In genomic region chr5:124992891-124993290, GRCm38 (mm10) we compare ENCODE assay signal across 11 mouse cellular contexts. TPM values are rescaled to one million over a fixed set of nuclear protein-coding genes. Genes with fewer than 3 reads are reported as not detected.
DNase-seq lines count a peak whose midpoint lies in the region; ATAC-seq lines count a peak whose summit lies in the region.
"Had no signal": no experiment of that assay in that cellular context is flagged by ENCODE, and none has a peak within 500 bp of the region (broad histone marks: within the 10 kb centered on the region; RNA-seq: fewer than 3 reads in every experiment).

No protein-coding gene starts in this region.

- 50% methylated on average over 11 of the region's 11 CpGs for WGBS in embryonic facial prominence, embryonic 14.5 days
- WGBS in limb, embryonic 12.5 days = 80% methylated on average over 11 of the region's 11 CpGs
- 81% methylated on average over 11 of the region's 11 CpGs for WGBS in forebrain, embryonic 12.5 days
- 80% methylated on average over 11 of the region's 11 CpGs for WGBS in hindbrain, embryonic 13.5 days

- H3K4me2 ChIP-seq in embryonic facial prominence, embryonic 14.5 days (ENCODE audit: low read depth, low read length) = no peak overlapping the region
- H3K4me2 ChIP-seq in limb, embryonic 12.5 days = no peak overlapping the region
- H3K4me2 ChIP-seq in forebrain, embryonic 12.5 days = no peak overlapping the region
- no peak overlapping the region for H3K4me2 ChIP-seq in hindbrain, embryonic 13.5 days

- intact Hi-C loops in heart, postnatal 10 days (cut with DNase I) = no loop called here

- H3K36me3 ChIP-seq in embryonic facial prominence, embryonic 14.5 days (ENCODE audit: control insufficient read depth, insufficient read depth, low read length) = no peaks in the 10 kb centered on the region
- no peaks in the 10 kb centered on the region for H3K36me3 ChIP-seq in limb, embryonic 12.5 days
- no peaks in the 10 kb centered on the region for H3K36me3 ChIP-seq in forebrain, embryonic 12.5 days (replicated peaks)
- H3K36me3 ChIP-seq in hindbrain, embryonic 13.5 days = no peaks in the 10 kb centered on the region

- H3K9ac ChIP-seq in embryonic facial prominence, embryonic 14.5 days (ENCODE audit: low read depth, low read length) = no peak overlapping the region
- H3K9ac ChIP-seq in limb, embryonic 12.5 days (replicated peaks) = no peak overlapping the region
- H3K9ac ChIP-seq in forebrain, embryonic 12.5 days = no peak overlapping the region
- H3K9ac ChIP-seq in hindbrain, embryonic 13.5 days = no peak overlapping the region

- H3K27ac ChIP-seq in embryonic facial prominence, embryonic 14.5 days (replicated peaks; ENCODE audit: low read depth, low read length) = peak overlapping the region; percentile 81
- H3K27ac ChIP-seq in limb, embryonic 12.5 days = peak overlapping the region; percentile 89
- no peak overlapping the region for H3K27ac ChIP-seq in forebrain, embryonic 12.5 days
- no peak overlapping the region for H3K27ac ChIP-seq in hindbrain, embryonic 13.5 days

- no peaks in the 10 kb centered on the region for H3K9me3 ChIP-seq in embryonic facial prominence, embryonic 14.5 days (ENCODE audit: control insufficient read depth, low read length)
- no peaks in the 10 kb centered on the region for H3K9me3 ChIP-seq in limb, embryonic 12.5 days
- no peaks in the 10 kb centered on the region for H3K9me3 ChIP-seq in forebrain, embryonic 12.5 days
- no peaks in the 10 kb centered on the region for H3K9me3 ChIP-seq in hindbrain, embryonic 13.5 days

- no peaks in the 10 kb centered on the region for H3K27me3 ChIP-seq in embryonic facial prominence, embryonic 14.5 days (replicated peaks; ENCODE audit: control insufficient read depth, insufficient read depth, low read length)
- H3K27me3 ChIP-seq in limb, embryonic 12.5 days = no peaks in the 10 kb centered on the region
- no peaks in the 10 kb centered on the region for H3K27me3 ChIP-seq in forebrain, embryonic 12.5 days
- 0 out of 2 replicates have a peak, but pooled peaks cover 3% of the 10 kb centered on the region for H3K27me3 ChIP-seq in hindbrain, embryonic 13.5 days

- H3K4me1 ChIP-seq in embryonic facial prominence, embryonic 14.5 days (ENCODE audit: control insufficient read depth, insufficient read depth, low read length) = no peaks in the 10 kb centered on the region
- peaks cover 24% of the 10 kb centered on the region for H3K4me1 ChIP-seq in limb, embryonic 12.5 days (replicated peaks)
- no peaks in the 10 kb centered on the region for H3K4me1 ChIP-seq in forebrain, embryonic 12.5 days
- no peaks in the 10 kb centered on the region for H3K4me1 ChIP-seq in hindbrain, embryonic 13.5 days (replicated peaks)

- no peak overlapping the region for H3K4me3 ChIP-seq in embryonic facial prominence, embryonic 14.5 days (ENCODE audit: low read depth, low read length)
- no peak overlapping the region for H3K4me3 ChIP-seq in limb, embryonic 12.5 days (replicated peaks)
- no peak overlapping the region for H3K4me3 ChIP-seq in forebrain, embryonic 12.5 days (replicated peaks)
- H3K4me3 ChIP-seq in hindbrain, embryonic 13.5 days = no peak overlapping the region

- ATAC-seq in embryonic facial prominence, embryonic 14.5 days (ENCODE audit: low read depth) = no peak
- no peak for ATAC-seq in limb, embryonic 12.5 days (ENCODE audit: insufficient number of reproducible peaks, insufficient read depth, low FRiP score, low TSS enrichment, low read depth)
- ATAC-seq in forebrain, embryonic 12.5 days (ENCODE audit: low FRiP score) = no peak
- ATAC-seq in hindbrain, embryonic 13.5 days (ENCODE audit: low FRiP score) = no peak
- ATAC-seq: midbrain, embryonic 16.5 days had no signal

- peak; percentile 47 for DNase-seq in gastrocnemius, postnatal 25 days
- DNase-seq in gastrocnemius, postnatal 4 days (ENCODE audit: low spot score in 2 of 2) = no peak
- no peak for DNase-seq in embryonic facial prominence, embryonic 14.5 days (ENCODE audit: low spot score)
- DNase-seq in heart, postnatal 10 days = peak; percentile 47 to 55
- DNase-seq in cerebellum, adult 11 months = no peak
- DNase-seq: cerebellum, adult 9-11 months; retina, postnatal 1 day had no signal

RNA-seq across cellular contexts. Expression of gene Rflna, which starts 10.1 kb away (rescaled TPM):
- under 1 TPM; 0.33 to 0.43 TPM for total RNA-seq in gastrocnemius, postnatal 25 days (2021)
- total RNA-seq in gastrocnemius, postnatal 4 days (2021) = 1 to 10 TPM; 2.0 to 2.3 TPM
- polyA plus RNA-seq in embryonic facial prominence, embryonic 14.5 days (2014; fragmentation: Nextera tagmentation; extraction: Ambion mirVana) = 19.3 and 29.0 TPM in 2 replicates
- 1 to 10 TPM; 1.6 to 2.0 TPM for total RNA-seq in heart, postnatal 10 days (2021)
- 28.6 and 33.0 TPM in 2 replicates for polyA plus RNA-seq in limb, embryonic 12.5 days (2016; fragmentation: Nextera tagmentation; extraction: Ambion mirVana)
- polyA plus RNA-seq in forebrain, embryonic 12.5 days (2016; fragmentation: Nextera tagmentation; extraction: Ambion mirVana) = 5.8 and 6.7 TPM in 2 replicates
- 5.9 and 8.3 TPM in 2 replicates for polyA plus RNA-seq in hindbrain, embryonic 13.5 days (2015; fragmentation: Nextera tagmentation; extraction: Ambion mirVana)

Comparison
In these comparisons a context has a peak if more than half of its experiments do, and no peak if none do; other contexts are left out.
1. DNase-seq: peak in gastrocnemius, postnatal 25 days (single experiment) and heart, postnatal 10 days (2 of 2); none in gastrocnemius, postnatal 4 days (0 of 2), embryonic facial prominence, embryonic 14.5 days (single experiment) and cerebellum, adult 11 months (single experiment).
2. H3K27ac ChIP-seq: peak in embryonic facial prominence, embryonic 14.5 days (single experiment) and limb, embryonic 12.5 days (single experiment); none in forebrain, embryonic 12.5 days (single experiment) and hindbrain, embryonic 13.5 days (single experiment).